Mouse (Mus musculus) embryonic facial prominence, embryonic 11.5 days (tissue): ENCODE data around the gene Pnliprp2. TPM values are rescaled to one million over a fixed set of nuclear protein-coding genes. Genes with fewer than 3 reads are reported as not detected.

ENCODE experiments used
- ATAC-seq: fragments of 200-750 bp; cut with Nextera tagmentation; replicated peaks from 2 replicates; pipeline ENCODE4 v1.8.0; 2017; ENCODE audit warnings: low read depth; ENCODE audit not compliant: insufficient number of reproducible peaks, low FRiP score, low TSS enrichment
- DNase-seq: peaks from one replicate; pipeline ENCODE4 v3.0.0-alpha.2; 2015; ENCODE audit warnings: low spot score
- H3K27ac ChIP-seq: fragments of 300-500 bp; sonication (generic); replicated peaks from 2 replicates; pipeline ENCODE4 v1.5.1; 2014; ENCODE audit warnings: mild to moderate bottlenecking, low read depth, low read length, control low read depth
- H3K27me3 ChIP-seq: fragments of 300-500 bp; sonication (generic); 2 replicates; pipeline ENCODE4 v1.6.1; 2014; ENCODE audit warnings: mild to moderate bottlenecking, low read length, moderate library complexity, mixed read lengths; ENCODE audit not compliant: control insufficient read depth, insufficient read depth
- H3K36me3 ChIP-seq: fragments of 300-500 bp; sonication (generic); replicated peaks from 2 replicates; pipeline ENCODE4 v1.6.1; 2014; ENCODE audit warnings: low read depth, mild to moderate bottlenecking, low read length, moderate library complexity, mixed read lengths; ENCODE audit not compliant: control insufficient read depth, insufficient read depth
- H3K4me1 ChIP-seq: fragments of 300-500 bp; sonication (generic); 2 replicates; pipeline ENCODE4 v1.6.1; 2014; ENCODE audit warnings: low read length, mixed read lengths; ENCODE audit not compliant: control insufficient read depth, insufficient read depth
- H3K4me2 ChIP-seq: fragments of 300-500 bp; sonication (generic); 2 replicates; pipeline ENCODE4 v1.6.1; 2014; ENCODE audit warnings: low read depth, mild to moderate bottlenecking, control low read depth, low read length, moderate library complexity
- H3K4me3 ChIP-seq: fragments of 300-500 bp; sonication (generic); 2 replicates; pipeline ENCODE4 v1.5.1; 2014; ENCODE audit warnings: low read depth, low read length, control low read depth
- H3K9ac ChIP-seq: fragments of 300-500 bp; sonication (generic); replicated peaks from 2 replicates; pipeline ENCODE4 v1.6.1; 2014; ENCODE audit warnings: mild to moderate bottlenecking, control low read depth, low read length
- H3K9me3 ChIP-seq: fragments of 300-500 bp; sonication (generic); replicated peaks from 2 replicates; pipeline ENCODE4 v1.6.1; 2016; ENCODE audit warnings: mild to moderate bottlenecking, low read length, inconsistent platforms, mixed read lengths; ENCODE audit not compliant: control insufficient read depth
- WGBS: fragments of 180-500 bp; shearing (Covaris S2); extraction: QIAGEN DNeasy Blood & Tissue Kit; methylation state at CpG from one replicate; pipeline ENCODE4 v1.1.7; 2014; 5-methylcytosine and 5-hydroxymethylcytosine counted together
- polyA plus RNA-seq: library from polyadenylated mRNA; unstranded; fragments of >200 nt; fragmentation: Nextera tagmentation; extraction: Ambion mirVana; gene quantifications from 2 replicates; pipeline ENCODE4 v1.2.1, GENCODE M21; 2014

Pnliprp2 gene
- polyA plus RNA-seq, 1 experiment from 2014 or later: not detected

DNA sequence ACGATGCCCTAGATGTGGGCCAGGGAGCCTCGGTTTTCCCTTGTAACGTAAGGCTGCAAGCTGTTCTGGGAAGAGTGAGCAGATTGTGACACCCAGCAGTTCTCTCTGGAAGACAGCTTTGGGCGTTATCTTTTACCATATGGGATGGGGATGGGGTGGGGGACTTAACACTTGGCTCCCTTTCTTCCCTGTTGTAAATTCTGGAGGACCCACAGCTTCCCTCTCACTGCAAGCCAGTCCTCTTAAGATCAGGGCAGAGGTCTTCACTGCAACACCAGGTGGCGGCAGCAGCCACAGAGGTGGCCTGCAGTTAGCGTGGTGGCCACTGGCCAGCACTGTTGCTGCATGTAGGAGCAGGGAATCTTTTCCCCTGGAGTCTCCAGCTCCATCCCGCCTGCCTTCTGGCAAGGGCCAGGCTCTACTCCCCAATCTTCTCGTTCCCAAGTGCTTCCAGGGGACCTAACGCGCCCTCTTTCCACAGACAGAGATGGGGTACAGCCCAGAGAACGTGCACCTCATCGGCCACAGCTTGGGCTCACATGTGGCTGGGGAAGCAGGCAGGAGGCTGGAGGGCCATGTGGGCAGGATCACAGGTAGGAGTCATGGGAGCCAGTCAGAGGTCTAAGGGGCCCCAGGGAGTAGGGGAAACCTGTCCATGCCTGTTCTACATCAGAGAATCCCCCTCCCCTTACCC lies 3.5 kb downstream of the Pnliprp2 start:
- H3K36me3 ChIP-seq: no peaks in the 10 kb centered on the region
- no peaks in the 10 kb centered on the region for H3K27me3 ChIP-seq
- no peak overlapping the region for H3K9ac ChIP-seq
- no peak overlapping the region for H3K27ac ChIP-seq
- DNase-seq: peak; percentile 78
- WGBS: 9% methylated on average over 12 of the region's 12 CpGs
- no peaks in the 10 kb centered on the region for H3K9me3 ChIP-seq
- H3K4me2 ChIP-seq: no peak overlapping the region
- H3K4me3 ChIP-seq: no peak overlapping the region
- no peaks in the 10 kb centered on the region for H3K4me1 ChIP-seq
- ATAC-seq: peak; percentile 54; the same call in 1 of the 2 replicates

DNA sequence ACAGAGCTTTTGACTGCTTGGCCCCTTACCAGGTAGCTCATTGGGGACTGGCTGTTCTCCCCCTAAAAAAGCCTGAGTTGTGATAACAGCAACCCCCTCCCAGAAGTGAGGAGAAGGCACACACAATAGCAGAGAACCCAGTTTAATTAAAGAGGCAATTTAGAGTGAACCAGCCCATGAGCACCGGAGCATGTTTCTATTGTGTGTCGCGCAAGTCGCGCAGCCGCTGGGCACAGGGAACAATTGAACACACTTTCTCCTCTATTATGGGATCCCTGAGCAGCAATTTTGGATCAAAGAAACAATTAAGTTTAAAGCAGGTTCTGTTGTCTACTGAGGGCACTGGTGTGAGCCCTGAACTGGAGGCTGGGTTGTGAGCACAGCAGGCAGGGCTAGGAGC lies 7.8 kb downstream of the Pnliprp2 start:
- Histone ChIP-seq H3K9ac (no peak overlapping the region), H3K27ac (no peak overlapping the region), H3K27me3 (no peaks in the 10 kb centered on the region), H3K36me3 (no peaks in the 10 kb centered on the region), H3K4me1 (no peaks in the 10 kb centered on the region), H3K4me2 (no peak overlapping the region), H3K9me3 (no peaks in the 10 kb centered on the region), H3K4me3 (no peak overlapping the region)
- DNase-seq: no peak
- 67% methylated on average over 6 of the region's 6 CpGs for WGBS
- ATAC-seq: no peak

DNA sequence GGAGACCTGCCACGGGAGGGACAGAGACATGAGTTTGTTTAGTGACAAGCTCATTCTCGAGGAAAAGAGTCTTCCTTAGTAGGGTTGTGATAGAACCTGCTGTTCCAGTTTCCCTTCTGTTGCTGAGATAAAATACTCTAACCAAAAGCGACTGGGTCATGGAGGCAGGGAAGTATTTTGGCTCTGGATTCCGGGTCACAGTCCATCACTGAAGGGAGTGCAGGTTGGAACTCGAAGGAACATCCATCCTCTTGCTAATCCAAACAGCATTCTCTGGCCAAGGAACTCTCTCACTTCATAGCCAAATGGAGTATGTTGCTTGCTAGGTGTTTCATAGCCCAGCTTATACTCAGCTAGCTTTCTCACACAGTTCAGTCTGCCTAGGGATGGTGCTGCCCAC lies 16.9 kb downstream of the Pnliprp2 start:
- H3K4me2 ChIP-seq: no peak overlapping the region
- 66% methylated on average over 5 of the region's 5 CpGs for WGBS
- H3K36me3 ChIP-seq: no peaks in the 10 kb centered on the region
- ATAC-seq: no peak
- DNase-seq: no peak
- no peak overlapping the region for H3K9ac ChIP-seq
- H3K27ac ChIP-seq: no peak overlapping the region
- H3K27me3 ChIP-seq: no peaks in the 10 kb centered on the region
- H3K4me3 ChIP-seq: no peak overlapping the region
- no peaks in the 10 kb centered on the region for H3K9me3 ChIP-seq
- no peaks in the 10 kb centered on the region for H3K4me1 ChIP-seq

DNA sequence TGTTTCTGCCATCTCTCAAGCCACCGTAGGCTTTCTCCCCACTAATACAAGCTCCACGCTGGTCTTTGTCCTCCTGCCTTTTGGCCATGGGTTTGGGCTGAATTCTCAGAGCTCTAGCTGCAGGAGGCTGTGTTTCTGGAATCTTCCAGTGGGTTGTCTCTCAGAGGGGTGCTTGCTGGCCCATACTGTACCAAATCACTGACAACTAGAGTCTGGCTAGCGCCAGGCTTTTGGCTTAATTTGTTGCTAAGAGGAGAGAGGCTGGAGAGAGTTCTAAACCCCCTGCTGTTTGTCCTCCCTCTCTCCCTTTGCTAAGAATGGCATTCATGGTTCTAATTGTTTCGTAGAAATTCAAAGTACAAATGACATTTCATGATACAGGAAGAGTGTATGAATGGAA lies 22.0 kb downstream of the Pnliprp2 start:
- Histone ChIP-seq H3K36me3 (no peaks in the 10 kb centered on the region), H3K27ac (no peak overlapping the region)
- 56% methylated on average over 4 of the region's 4 CpGs for WGBS

DNA sequence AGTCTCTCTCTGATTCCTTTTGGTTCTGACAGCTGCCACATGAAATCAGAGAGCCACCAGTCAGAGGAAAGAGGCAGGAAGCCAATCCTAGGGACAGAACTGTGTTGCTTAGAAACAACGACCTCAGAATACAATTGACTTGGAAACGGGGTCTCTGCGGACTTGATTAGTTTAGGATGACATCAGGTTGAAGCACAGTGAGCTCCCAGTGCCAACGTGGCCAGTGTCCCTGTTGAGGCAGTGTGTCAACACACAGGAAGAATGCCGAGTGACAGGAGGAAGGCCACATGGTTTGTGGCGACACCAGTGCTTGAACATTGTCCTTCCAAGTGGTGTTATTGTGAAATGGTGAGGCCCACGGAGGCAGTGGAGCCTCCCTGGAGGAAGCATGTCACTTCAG lies 24.4 kb downstream of the Pnliprp2 start:
- Histone ChIP-seq H3K4me3 (no peak overlapping the region), H3K4me1 (no peaks in the 10 kb centered on the region), H3K27me3 (no peaks in the 10 kb centered on the region), H3K9ac (no peak overlapping the region), H3K27ac (no peak overlapping the region), H3K9me3 (no peaks in the 10 kb centered on the region), H3K36me3 (no peaks in the 10 kb centered on the region), H3K4me2 (no peak overlapping the region)
- no peak for ATAC-seq
- WGBS: 45% methylated on average over 7 of the region's 7 CpGs
- DNase-seq: no peak

More for the DNA sequence above, 22.0 kb downstream of the Pnliprp2 start:
- Histone ChIP-seq H3K4me2 (no peak overlapping the region), H3K9ac (no peak overlapping the region), H3K4me3 (no peak overlapping the region), H3K4me1 (no peaks in the 10 kb centered on the region), H3K27me3 (no peaks in the 10 kb centered on the region), H3K9me3 (no peaks in the 10 kb centered on the region)
- DNase-seq (no peak), ATAC-seq (no peak)

DNA sequence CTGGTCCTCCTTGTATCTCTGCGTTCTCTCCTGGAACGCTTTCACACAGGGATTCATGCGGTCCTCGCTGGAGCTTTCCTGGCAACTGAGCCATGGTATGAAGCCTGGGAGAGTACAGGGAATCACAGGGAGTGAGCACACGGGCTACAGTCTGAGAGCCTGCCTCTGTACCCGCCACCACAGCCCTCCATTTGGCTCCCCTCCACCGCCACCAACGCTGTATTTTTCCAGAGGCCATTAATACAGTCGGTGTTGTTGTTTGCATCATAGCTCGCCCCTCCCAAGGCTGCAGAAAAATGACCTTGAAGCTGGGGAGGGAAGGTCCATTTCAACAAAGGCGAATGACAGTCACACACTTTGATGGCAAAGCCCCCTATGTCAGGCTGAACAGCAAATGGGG lies 29.7 kb downstream of the Pnliprp2 start:
- no peak for DNase-seq
- Histone ChIP-seq H3K9ac (no peak overlapping the region), H3K4me2 (no peak overlapping the region), H3K36me3 (no peaks in the 10 kb centered on the region), H3K27me3 (no peaks in the 10 kb centered on the region), H3K27ac (no peak overlapping the region), H3K9me3 (no peaks in the 10 kb centered on the region), H3K4me3 (no peak overlapping the region), H3K4me1 (no peaks in the 10 kb centered on the region)
- 74% methylated on average over 11 of the region's 11 CpGs for WGBS
- no peak for ATAC-seq

DNA sequence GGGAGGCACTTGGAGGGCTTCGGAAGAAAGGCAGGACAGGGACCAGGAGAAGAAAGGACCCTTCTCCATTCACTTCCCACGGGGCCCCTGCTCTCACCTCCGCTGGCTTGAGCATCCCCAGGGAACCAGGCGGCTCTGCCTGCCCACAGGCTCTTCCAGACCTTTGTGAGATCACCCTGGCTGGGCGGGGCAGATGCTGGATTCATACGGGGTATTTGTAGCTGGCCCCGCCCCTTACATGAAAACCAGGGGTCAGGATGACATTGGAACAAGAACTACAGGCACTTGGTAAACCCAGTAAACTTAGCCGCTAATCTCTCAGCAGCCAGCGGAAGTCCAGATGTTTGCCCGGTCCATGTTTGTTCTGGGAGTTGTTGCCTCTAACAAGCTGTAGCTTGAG lies 34.8 kb downstream of the Pnliprp2 start, which contains the start of gene 1700019N19Rik:
Gene 1700019N19Rik, minus strand, starts transcription at position 178 of the 400 bp plus-strand sequence.
- ATAC-seq: no peak
- Histone ChIP-seq H3K9ac (no peak within 1 kb of the TSS), H3K27ac (no peak within 1 kb of the TSS), H3K4me1 (no peaks in the 10 kb centered on the region), H3K9me3 (no peaks in the 10 kb centered on the region), H3K27me3 (no peaks in the 10 kb centered on the region), H3K36me3 (no peaks in the 10 kb centered on the region), H3K4me3 (no peak within 1 kb of the TSS), H3K4me2 (no peak within 1 kb of the TSS)
- 44% methylated on average over 10 of the region's 10 CpGs for WGBS
- DNase-seq: peak; percentile 15

DNA sequence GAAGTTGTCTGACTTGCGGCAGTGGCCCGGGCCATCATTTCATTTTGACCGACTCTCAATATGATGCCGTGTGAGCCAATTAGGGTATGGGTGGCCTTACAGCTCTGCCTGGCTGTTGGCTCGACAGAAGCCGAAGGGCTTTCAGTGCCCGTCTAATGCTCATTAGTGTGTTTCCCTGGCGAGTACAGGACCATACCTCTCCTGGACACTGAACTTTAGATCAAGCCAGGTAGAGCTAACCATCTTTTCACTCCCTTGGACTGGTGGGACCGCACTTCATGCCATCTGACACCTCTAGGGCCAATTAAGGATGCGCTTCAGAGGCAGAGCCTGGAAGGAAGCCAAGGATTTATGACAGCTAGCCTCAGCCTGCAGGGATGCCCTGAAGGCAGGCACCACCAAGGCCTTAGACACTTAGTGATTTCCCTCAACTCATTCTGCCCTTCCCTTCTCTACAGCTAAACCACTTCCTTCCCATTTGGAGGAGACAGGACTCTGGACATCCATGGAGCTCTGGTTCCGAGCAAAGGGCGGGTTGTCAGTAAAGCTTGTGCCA lies 35.7 kb downstream of the Pnliprp2 start:
- ATAC-seq: no peak
- H3K4me2 ChIP-seq: no peak overlapping the region
- no peak overlapping the region for H3K27ac ChIP-seq
- H3K4me3 ChIP-seq: no peak overlapping the region
- H3K9me3 ChIP-seq: no peaks in the 10 kb centered on the region
- H3K36me3 ChIP-seq: no peaks in the 10 kb centered on the region
- no peak overlapping the region for H3K9ac ChIP-seq
- H3K4me1 ChIP-seq: no peaks in the 10 kb centered on the region
- DNase-seq: no peak
- H3K27me3 ChIP-seq: no peaks in the 10 kb centered on the region
- 77% methylated on average over 12 of the region's 12 CpGs for WGBS
